Comparison of ENCODE assay signal across 1 mouse cellular context in the genomic region with DNA sequence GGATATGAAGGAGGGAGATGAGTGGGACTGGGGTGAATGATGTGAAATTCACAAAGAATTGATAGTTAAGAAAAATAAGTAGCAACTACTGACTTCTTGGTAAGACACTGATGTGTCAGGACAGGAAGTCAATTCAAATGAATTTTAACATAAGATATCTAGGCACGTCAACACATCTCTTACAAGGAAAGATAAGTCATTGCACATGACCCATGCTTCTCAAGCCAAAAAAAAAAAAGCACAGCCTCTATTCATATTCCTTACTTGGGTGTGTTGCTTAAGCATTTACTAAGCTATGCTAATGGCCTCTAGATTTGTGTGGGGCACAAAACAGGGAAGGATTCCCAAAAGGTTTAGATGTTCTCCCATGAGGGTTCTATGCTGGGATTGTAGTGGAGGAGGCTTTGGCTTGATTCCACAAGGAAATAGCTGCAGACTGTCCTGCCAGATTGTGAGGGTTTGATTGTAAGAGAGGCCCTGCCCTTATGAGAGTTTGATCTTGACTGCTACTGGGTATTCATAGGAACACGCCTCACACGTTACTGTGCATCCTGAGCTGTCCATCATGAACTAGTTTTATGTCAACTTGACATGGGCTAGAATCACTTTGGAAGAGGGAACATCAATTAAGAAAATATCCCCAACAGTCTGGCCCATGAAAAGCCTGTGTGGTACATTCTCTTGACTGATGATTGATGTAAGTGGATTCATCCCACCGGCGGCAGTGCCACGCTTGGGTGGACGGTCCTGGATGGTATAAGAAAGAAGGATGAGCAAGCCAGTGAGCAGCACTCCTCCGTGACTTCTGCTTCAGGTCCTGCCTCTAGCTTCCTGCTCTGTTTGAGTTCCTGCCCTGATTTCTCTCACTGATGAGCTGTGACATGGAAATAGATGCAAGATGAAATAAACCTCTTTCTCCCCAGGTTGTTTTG.
TF ChIP-seq lines count a peak whose summit lies in the region.

No protein-coding gene starts in this region.

TF ChIP-seq in MEL, 35 proteins besides CTCF, POLR2A, EP300 and RAD21:
- no peak for TF ChIP-seq NRF1 (IDR thresholded peaks at IDR 0.05; ENCODE audit: insufficient read depth, low read depth, low read length, poor library complexity, severe bottlenecking)
- peak; percentile 58; the same call in 1 of the 2 replicates for TF ChIP-seq TCF12 (IDR thresholded peaks at IDR 0.05; ENCODE audit: low read depth, low read length)
- peak; percentile 54 for TF ChIP-seq ETS1 (IDR thresholded peaks at IDR 0.05; ENCODE audit: low read depth, low read length)
- peak; percentile 94 for TF ChIP-seq BHLHE40 (IDR thresholded peaks at IDR 0.05; ENCODE audit: borderline replicate concordance, low read depth, low read length)
- TF ChIP-seq GABPA (IDR thresholded peaks at IDR 0.05; ENCODE audit: low read depth, low read length): no peak
- no peak for TF ChIP-seq USF2 (IDR thresholded peaks at IDR 0.05; ENCODE audit: borderline replicate concordance in 1 of 2, insufficient read depth in 1 of 2, low read depth in 1 of 2, low read length in 2 of 2)
- TF ChIP-seq ZNF384 (IDR thresholded peaks at IDR 0.05; ENCODE audit: low read depth, low read length): peak; percentile 88
- 0 out of 2 replicates have a peak, but pooled peaks have one; percentile 23 for TF ChIP-seq MAX (IDR thresholded peaks at IDR 0.05; ENCODE audit: low read length)
- peak; percentile 45 for TF ChIP-seq GATA1 (IDR thresholded peaks at IDR 0.05; ENCODE audit: low read depth, low read length)
- TF ChIP-seq USF1 (IDR thresholded peaks at IDR 0.05; ENCODE audit: low read depth, low read length): peak; percentile 59; the same call in 1 of the 2 replicates
- no peak for TF ChIP-seq MAFK (IDR thresholded peaks at IDR 0.05; ENCODE audit: borderline replicate concordance, low read depth, low read length)
- peak; percentile 32; the same call in 1 of the 2 replicates for TF ChIP-seq SIN3A (IDR thresholded peaks at IDR 0.05; ENCODE audit: low read length)
